Mouse (Mus musculus) CH12.LX (cell line): ENCODE data around the gene Lbhd1. TPM values are rescaled to one million over a fixed set of nuclear protein-coding genes. Genes with fewer than 3 reads are reported as not detected.

ENCODE experiments used
- DNase-seq: peaks from one replicate; pipeline ENCODE4 v3.0.0-alpha.2; 2013; ENCODE audit errors: extremely low read depth
- H3K27ac ChIP-seq: 2 replicates; pipeline ENCODE4 v1.5.1; 2012; ENCODE audit warnings: low read depth, mild to moderate bottlenecking, control low read depth, moderate library complexity; ENCODE audit not compliant: insufficient read depth
- H3K27me3 ChIP-seq: replicated peaks from 2 replicates; pipeline ENCODE3; 2012; ENCODE audit warnings: inconsistent platforms
- H3K36me3 ChIP-seq, 2 experiments: replicated peaks in 1 of 2; 2 replicates each; pipeline versions ENCODE3 to v1.6.1; 2012; ENCODE audit warnings: inconsistent platforms in 1 of 2, low read length in 1 of 2, mild to moderate bottlenecking in 1 of 2, mixed read lengths in 1 of 2, moderate library complexity in 1 of 2; ENCODE audit not compliant: control insufficient read depth in 1 of 2, insufficient read depth in 1 of 2
- H3K4me1 ChIP-seq, 2 experiments: 2 replicates each; pipeline ENCODE4 v1.6.1; 2012; ENCODE audit warnings: inconsistent platforms in 1 of 2, moderate library complexity in 1 of 2; ENCODE audit not compliant: insufficient read depth in 2 of 2, control insufficient read depth in 1 of 2
- H3K4me2 ChIP-seq: 2 replicates; pipeline ENCODE4 v1.6.1; 2012; ENCODE audit warnings: low read depth, mild to moderate bottlenecking, control low read depth; ENCODE audit not compliant: poor library complexity, insufficient read depth, severe bottlenecking
- H3K4me3 ChIP-seq, 3 experiments: fragments of 150-350 bp in 1 of 3; sonication (generic) in 1 of 3; replicated peaks in 1 of 3; 2 replicates each; pipeline versions ENCODE3 to v1.5.1; 2011 to 2012; ENCODE audit warnings: low read depth in 2 of 3, low read length in 2 of 3, mild to moderate bottlenecking in 2 of 3, moderate library complexity in 2 of 3, control low read depth in 1 of 3, improper control_type of control experiment in 1 of 3, inconsistent platforms in 1 of 3, mixed read lengths in 1 of 3; ENCODE audit not compliant: poor library complexity in 1 of 3
- H3K79me2 ChIP-seq: replicated peaks from 2 replicates; pipeline ENCODE4 v1.6.1; 2012; ENCODE audit warnings: mild to moderate bottlenecking, moderate library complexity; ENCODE audit not compliant: control insufficient read depth, poor library complexity, insufficient read depth, severe bottlenecking; ENCODE audit errors: extremely low read depth
- H3K9ac ChIP-seq: 2 replicates; pipeline ENCODE4 v1.6.1; 2012; ENCODE audit warnings: low read depth, mild to moderate bottlenecking, control low read depth, moderate library complexity; ENCODE audit not compliant: insufficient read depth
- H3K9me3 ChIP-seq: replicated peaks from 2 replicates; pipeline ENCODE3; 2012; ENCODE audit warnings: low read length, inconsistent platforms, mixed read lengths
- BHLHE40 ChIP-seq: IDR thresholded peaks from 2 replicates; pipeline ENCODE4 v1.6.1; 2011; ENCODE audit warnings: mild to moderate bottlenecking, low read depth, low read length, improper control_type of control experiment
- CTCF ChIP-seq, 2 experiments: IDR thresholded peaks in 1 of 2; conservative IDR thresholded peaks in 1 of 2; 2 replicates each; pipeline ENCODE4 v1.5.1; 2011 to 2012; ENCODE audit warnings: low read depth in 2 of 2, low read length in 2 of 2, improper control_type of control experiment in 1 of 2, inconsistent platforms in 1 of 2, mild to moderate bottlenecking in 1 of 2, moderate library complexity in 1 of 2
- E2F4 ChIP-seq: IDR thresholded peaks from 2 replicates; pipeline ENCODE4 v1.6.1; 2011; ENCODE audit warnings: low read depth, low read length, improper control_type of control experiment; ENCODE audit not compliant: insufficient replicate concordance
- ELF1 ChIP-seq: IDR thresholded peaks from 2 replicates; pipeline ENCODE4 v1.6.1; 2014; ENCODE audit warnings: low read depth, mild to moderate bottlenecking, inconsistent platforms, low read length, improper control_type of control experiment
- ETS1 ChIP-seq: conservative IDR thresholded peaks from 2 replicates; pipeline ENCODE4 v1.6.1; 2012; ENCODE audit warnings: low read depth, mild to moderate bottlenecking, inconsistent platforms, low read length, improper control_type of control experiment, moderate library complexity
- GABPA ChIP-seq: IDR thresholded peaks from 2 replicates; pipeline ENCODE4 v1.6.1; 2012; ENCODE audit warnings: low read depth, low read length, improper control_type of control experiment, inconsistent platforms; ENCODE audit not compliant: insufficient replicate concordance
- IRF4 ChIP-seq: IDR thresholded peaks from 2 replicates; pipeline ENCODE4 v1.6.1; 2014; ENCODE audit warnings: low read depth, mild to moderate bottlenecking, inconsistent platforms, low read length, improper control_type of control experiment
- JUND ChIP-seq: conservative IDR thresholded peaks from 2 replicates; pipeline ENCODE4 v1.6.1; 2011; ENCODE audit warnings: low read depth, low read length, improper control_type of control experiment
- KAT2A ChIP-seq: IDR thresholded peaks from 2 replicates; pipeline ENCODE4 v1.6.1; 2012; ENCODE audit warnings: low read length, improper control_type of control experiment, inconsistent platforms; ENCODE audit not compliant: insufficient replicate concordance
- MAX ChIP-seq: IDR thresholded peaks from 2 replicates; pipeline ENCODE4 v1.6.1; 2011; ENCODE audit warnings: low read length, improper control_type of control experiment
- MEF2A ChIP-seq: IDR thresholded peaks from 2 replicates; pipeline ENCODE4 v1.6.1; 2014; ENCODE audit warnings: low read depth, mild to moderate bottlenecking, inconsistent platforms, low read length, improper control_type of control experiment, borderline replicate concordance
- NRF1 ChIP-seq: IDR thresholded peaks from 2 replicates; pipeline ENCODE4 v1.6.1; 2014; ENCODE audit warnings: low read depth, mild to moderate bottlenecking, inconsistent platforms, low read length, improper control_type of control experiment, moderate library complexity
- PAX5 ChIP-seq: IDR thresholded peaks from 2 replicates; pipeline ENCODE4 v1.6.1; 2012; ENCODE audit warnings: low read length, inconsistent platforms, mixed read lengths
- POLR2A ChIP-seq: IDR thresholded peaks from 2 replicates; pipeline ENCODE4 v1.6.1; 2011; ENCODE audit warnings: low read depth, mild to moderate bottlenecking, improper control_type of control experiment, low read length
- RAD21 ChIP-seq: IDR thresholded peaks from 2 replicates; pipeline ENCODE4 v1.6.1; 2011; ENCODE audit warnings: low read depth, mild to moderate bottlenecking, low read length, improper control_type of control experiment, moderate library complexity
- SIN3A ChIP-seq: IDR thresholded peaks from 2 replicates; pipeline ENCODE4 v1.6.1; 2012; ENCODE audit warnings: low read length, improper control_type of control experiment, inconsistent platforms
- TBP ChIP-seq: conservative IDR thresholded peaks from 2 replicates; pipeline ENCODE4 v1.6.1; 2011; ENCODE audit warnings: low read depth, low read length, improper control_type of control experiment
- TCF12 ChIP-seq: IDR thresholded peaks from 2 replicates; pipeline ENCODE4 v1.6.1; 2014; ENCODE audit warnings: low read depth, mild to moderate bottlenecking, inconsistent platforms, low read length, improper control_type of control experiment
- UBTF ChIP-seq: IDR thresholded peaks from 2 replicates; pipeline ENCODE4 v1.6.1; 2012; ENCODE audit warnings: low read depth, mild to moderate bottlenecking, inconsistent platforms, low read length, improper control_type of control experiment, moderate library complexity
- ZMIZ1 ChIP-seq: IDR thresholded peaks from 2 replicates; pipeline ENCODE4 v1.6.1; 2012; ENCODE audit warnings: low read depth, mild to moderate bottlenecking, inconsistent platforms, low read length, improper control_type of control experiment
- dilution Hi-C: fragments of 300-500 bp; cut with MboI; formaldehyde crosslinking; loops from 2 replicates; pipeline ENCODE4 v1.14.3; 2020; ENCODE audit warnings: low sequenced_read_pairs; ENCODE audit not compliant: extremely low pct_unique_long_range_greater_than_20kb, extremely low pct_ligation_motif_present
- in situ Hi-C: fragments of 300-500 bp; cut with MboI; formaldehyde crosslinking; loops from 3 replicates; pipeline ENCODE4 v1.14.3; 2019; ENCODE audit warnings: low sequenced_read_pairs, low pct_ligation_motif_present, low pct_unique_long_range_greater_than_20kb, mixed read lengths
- polyA plus RNA-seq: library from polyadenylated mRNA; unstranded; fragments of >175 nt; gene quantifications from 2 replicates; pipeline ENCODE4 v1.2.1, GENCODE M21; 2012; ENCODE audit warnings: low read depth; ENCODE audit not compliant: insufficient read length
- total RNA-seq, 2 experiments: library from RNA; depleted of rRNA; stranded (reverse); fragments of 300-350 nt in 1 of 2; fragments of >200 nt in 1 of 2; gene quantifications; 2 replicates each; pipeline ENCODE4 v1.2.3; 2012 to 2014

Lbhd1 gene
- total and polyA plus RNA-seq, 3 experiments: 7.5 to 50.4 (median 15.6) TPM

DNA sequence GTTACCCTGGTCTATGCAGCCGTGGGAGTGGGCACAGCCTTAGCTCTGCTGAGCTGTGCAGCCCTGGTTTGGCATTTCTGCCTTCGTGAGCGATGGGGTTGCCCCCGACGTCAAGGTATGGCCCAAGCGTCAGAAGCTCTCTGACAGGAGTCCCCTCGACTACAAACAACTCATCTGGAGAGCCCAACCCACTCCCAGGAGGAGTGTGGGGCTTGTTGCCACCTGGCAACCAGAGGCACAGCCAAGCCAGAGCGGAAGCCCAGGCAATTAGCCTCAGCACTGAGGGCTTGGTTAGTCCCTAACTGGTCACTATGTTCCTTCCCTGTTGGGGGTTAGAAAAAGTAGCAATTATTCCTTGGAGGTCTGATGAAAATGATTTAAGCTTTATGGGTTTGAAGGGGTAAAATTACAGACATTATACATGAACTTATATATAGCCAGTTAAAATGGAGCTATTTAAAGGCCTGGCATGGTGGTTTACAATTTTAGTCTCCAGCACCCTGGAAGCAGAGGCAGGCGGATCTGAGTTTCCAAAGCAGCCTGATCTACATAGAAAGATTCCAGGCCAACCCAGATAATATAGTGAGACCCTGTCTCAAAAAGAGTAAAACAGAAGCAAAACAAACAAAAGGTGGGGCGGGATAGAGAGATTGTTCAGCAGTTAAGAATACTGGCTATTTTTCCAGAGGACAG lies 31.1 kb upstream of the Lbhd1 start:
- in situ Hi-C loops: no loop called here
- H3K9me3 ChIP-seq: no peaks in the 10 kb centered on the region
- no peak overlapping the region for H3K4me3 ChIP-seq
- H3K9ac ChIP-seq: no peak overlapping the region
- no peak overlapping the region for H3K4me2 ChIP-seq
- TF ChIP-seq NRF1 (no peak), IRF4 (no peak), SIN3A (no peak), MAX (no peak), ETS1 (no peak), GABPA (no peak), ELF1 (no peak), TCF12 (no peak), MEF2A (no peak), E2F4 (no peak), CTCF (conservative IDR thresholded peaks at IDR 0.05 in 1 of 2, IDR thresholded peaks at IDR 0.05 in 1 of 2; ENCODE audit: low read depth in 2 of 2, low read length in 2 of 2) (no peak), ZMIZ1 (no peak), POLR2A (no peak), UBTF (no peak), RAD21 (no peak), KAT2A (no peak), BHLHE40 (no peak), PAX5 (no peak), TBP (no peak)
- H3K27me3 ChIP-seq: no peaks in the 10 kb centered on the region
- H3K36me3 ChIP-seq: peaks cover 12 to 20% of the 10 kb centered on the region in 2 experiments
- no peaks in the 10 kb centered on the region for H3K4me1 ChIP-seq
- dilution Hi-C loops: no loop called here
- no peaks in the 10 kb centered on the region for H3K79me2 ChIP-seq
- no peak overlapping the region for H3K27ac ChIP-seq
- no peak for DNase-seq

DNA sequence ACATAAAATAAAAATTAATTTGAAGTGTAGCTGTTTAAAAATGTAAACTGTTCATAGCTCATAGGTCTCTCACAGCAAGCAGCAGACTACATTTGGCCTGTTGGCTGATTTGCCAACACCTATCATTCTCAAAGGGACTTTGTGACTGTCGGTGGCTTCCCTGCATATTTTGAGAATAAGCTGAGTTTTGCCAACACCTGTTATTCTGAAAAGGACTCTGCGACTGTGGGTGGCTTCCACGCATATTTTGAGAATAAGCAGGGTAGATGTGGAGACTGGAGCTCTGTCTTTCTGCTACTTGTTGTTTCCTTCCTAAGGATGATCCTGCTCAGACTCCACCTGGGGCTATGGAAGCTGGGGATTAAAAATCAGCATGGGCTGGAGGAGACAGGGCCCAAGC lies 30.4 kb upstream of the Lbhd1 start:
- no peaks in the 10 kb centered on the region for H3K79me2 ChIP-seq
- no peaks in the 10 kb centered on the region for H3K9me3 ChIP-seq
- in situ Hi-C loops: no loop called here
- no peak for DNase-seq
- peaks cover 5 to 13% of the 10 kb centered on the region in 2 experiments for H3K36me3 ChIP-seq
- H3K4me3 ChIP-seq: no peak overlapping the region
- H3K9ac ChIP-seq: no peak overlapping the region
- TF ChIP-seq JUND: no peak
- H3K27me3 ChIP-seq: no peaks in the 10 kb centered on the region
- H3K4me1 ChIP-seq: no peaks in the 10 kb centered on the region
- dilution Hi-C loops: no loop called here
- H3K27ac ChIP-seq: no peak overlapping the region
- H3K4me2 ChIP-seq: no peak overlapping the region
